Mouse (Mus musculus) forebrain, embryonic 13.5 days (tissue): ENCODE data around the gene Rhbdl2. TPM values are rescaled to one million over a fixed set of nuclear protein-coding genes. Genes with fewer than 3 reads are reported as not detected.

Experiments
- ATAC-seq: fragments of 200-750 bp; cut with Nextera tagmentation; 2 replicates; pipeline ENCODE4 v1.8.0; 2017
- H3K27ac ChIP-seq: fragments of 300-500 bp; sonication (generic); 2 replicates; pipeline ENCODE4 v1.5.1; 2015; ENCODE audit warnings: inconsistent platforms, mild to moderate bottlenecking, moderate library complexity
- H3K27me3 ChIP-seq: fragments of 300-500 bp; sonication (generic); 2 replicates; pipeline ENCODE4 v1.6.1; 2015; ENCODE audit warnings: mild to moderate bottlenecking, inconsistent platforms
- H3K36me3 ChIP-seq: fragments of 300-500 bp; sonication (generic); 2 replicates; pipeline ENCODE4 v1.6.1; 2015; ENCODE audit warnings: mild to moderate bottlenecking, inconsistent platforms; ENCODE audit not compliant: poor library complexity, severe bottlenecking
- H3K4me1 ChIP-seq: fragments of 300-500 bp; sonication (generic); 2 replicates; pipeline ENCODE4 v1.6.1; 2015; ENCODE audit warnings: inconsistent platforms
- H3K4me2 ChIP-seq: fragments of 300-500 bp; sonication (generic); 2 replicates; pipeline ENCODE4 v1.6.1; 2015; ENCODE audit warnings: inconsistent platforms, mild to moderate bottlenecking, moderate library complexity
- H3K4me3 ChIP-seq: fragments of 300-500 bp; sonication (generic); 2 replicates; pipeline ENCODE4 v1.5.1; 2015; ENCODE audit warnings: mild to moderate bottlenecking, inconsistent platforms
- H3K9ac ChIP-seq: fragments of 300-500 bp; sonication (generic); 2 replicates; pipeline ENCODE4 v1.6.1; 2015; ENCODE audit warnings: mild to moderate bottlenecking, inconsistent platforms
- H3K9me3 ChIP-seq: fragments of 300-500 bp; sonication (generic); replicated peaks from 2 replicates; pipeline ENCODE4 v1.6.1; 2016; ENCODE audit warnings: inconsistent platforms
- WGBS: fragments of 180-500 bp; shearing (Covaris S2); methylation state at CpG from one replicate; pipeline ENCODE4 v1.1.7; 2015; 5-methylcytosine and 5-hydroxymethylcytosine counted together
- polyA plus RNA-seq: library from polyadenylated mRNA; unstranded; fragments of >200 nt; fragmentation: Nextera tagmentation; extraction: Ambion mirVana; gene quantifications from 2 replicates; pipeline ENCODE4 v1.2.1, GENCODE M21; 2015

Rhbdl2 gene
- polyA plus RNA-seq, 1 experiment from 2014 or later = 0.61 TPM

GRCm38 (mm10) chr4:123768234-123768633 lies 19.4 kb upstream of the Rhbdl2 start:
- Histone ChIP-seq H3K9me3 (no peaks in the 10 kb centered on the region), H3K27me3 (no peaks in the 10 kb centered on the region), H3K27ac (no peak overlapping the region), H3K36me3 (no peaks in the 10 kb centered on the region), H3K4me2 (no peak overlapping the region), H3K4me1 (no peaks in the 10 kb centered on the region), H3K4me3 (no peak overlapping the region), H3K9ac (no peak overlapping the region)
- WGBS = 60% methylated on average over 4 of the region's 4 CpGs
- no peak for ATAC-seq

- Histone ChIP-seq H3K27me3 (no peaks in the 10 kb centered on the region), H3K9ac (no peak overlapping the region), H3K4me2 (no peak overlapping the region), H3K27ac (no peak overlapping the region), H3K4me3 (no peak overlapping the region), H3K36me3 (no peaks in the 10 kb centered on the region), H3K4me1 (peaks cover 16% of the 10 kb centered on the region), H3K9me3 (no peaks in the 10 kb centered on the region)
- 90% methylated on average over 2 of the region's 2 CpGs for WGBS
- ATAC-seq = no peak
Observed at GRCm38 (mm10) chr4:123792666-123793065, 5.0 kb downstream of the Rhbdl2 start.

- Histone ChIP-seq H3K4me3 (no peak overlapping the region), H3K27ac (no peak overlapping the region), H3K4me1 (peaks cover 16% of the 10 kb centered on the region), H3K4me2 (no peak overlapping the region), H3K36me3 (no peaks in the 10 kb centered on the region), H3K9me3 (no peaks in the 10 kb centered on the region), H3K9ac (no peak overlapping the region), H3K27me3 (no peaks in the 10 kb centered on the region)
- 92% methylated on average over 6 of the region's 6 CpGs for WGBS
- no peak for ATAC-seq
Observed at GRCm38 (mm10) chr4:123793136-123793535, 5.5 kb downstream of the Rhbdl2 start.

- H3K4me1 ChIP-seq = peaks cover 13% of the 10 kb centered on the region
- H3K4me3 ChIP-seq = no peak overlapping the region
- WGBS = 65% methylated on average over 2 of the region's 2 CpGs
- no peak overlapping the region for H3K9ac ChIP-seq
- no peak overlapping the region for H3K4me2 ChIP-seq
- no peaks in the 10 kb centered on the region for H3K36me3 ChIP-seq
- no peak overlapping the region for H3K27ac ChIP-seq
- ATAC-seq = no peak
- H3K9me3 ChIP-seq = no peaks in the 10 kb centered on the region
- H3K27me3 ChIP-seq = no peaks in the 10 kb centered on the region
Observed at GRCm38 (mm10) chr4:123795057-123795456, 7.4 kb downstream of the Rhbdl2 start.

GRCm38 (mm10) chr4:123797403-123797802 lies 9.7 kb downstream of the Rhbdl2 start:
- H3K4me2 ChIP-seq = no peak overlapping the region
- H3K4me3 ChIP-seq = no peak overlapping the region
- peak overlapping the region; percentile 60 for H3K27ac ChIP-seq
- peaks cover 13% of the 10 kb centered on the region for H3K4me1 ChIP-seq
- 58% methylated on average over 3 of the region's 3 CpGs for WGBS
- ATAC-seq = no peak
- no peak overlapping the region for H3K9ac ChIP-seq
- H3K36me3 ChIP-seq = no peaks in the 10 kb centered on the region
- no peaks in the 10 kb centered on the region for H3K9me3 ChIP-seq
- H3K27me3 ChIP-seq = no peaks in the 10 kb centered on the region

- H3K9ac ChIP-seq = no peak overlapping the region
Observed at GRCm38 (mm10) chr4:123797856-123798255, 10.2 kb downstream of the Rhbdl2 start.

GRCm38 (mm10) chr4:123803642-123804041 lies 16.0 kb downstream of the Rhbdl2 start:
- no peak overlapping the region for H3K4me2 ChIP-seq
- ATAC-seq = no peak
- WGBS = 78% methylated on average over 6 of the region's 6 CpGs
- H3K4me1 ChIP-seq = no peaks in the 10 kb centered on the region
- no peaks in the 10 kb centered on the region for H3K9me3 ChIP-seq
- H3K36me3 ChIP-seq = no peaks in the 10 kb centered on the region
- H3K27ac ChIP-seq = no peak overlapping the region
- no peaks in the 10 kb centered on the region for H3K27me3 ChIP-seq
- H3K9ac ChIP-seq = no peak overlapping the region
- no peak overlapping the region for H3K4me3 ChIP-seq

More at GRCm38 (mm10) chr4:123797856-123798255, 10.2 kb downstream of the Rhbdl2 start:
- no peaks in the 10 kb centered on the region for H3K36me3 ChIP-seq
- no peaks in the 10 kb centered on the region for H3K27me3 ChIP-seq
- H3K4me1 ChIP-seq = peaks cover 13% of the 10 kb centered on the region
- H3K4me3 ChIP-seq = no peak overlapping the region
- 25% methylated on average over 7 of the region's 7 CpGs for WGBS
- peak; percentile 90 for ATAC-seq
- no peaks in the 10 kb centered on the region for H3K9me3 ChIP-seq
- no peak overlapping the region for H3K4me2 ChIP-seq
- peak overlapping the region; percentile 60 for H3K27ac ChIP-seq

GRCm38 (mm10) chr4:123808304-123808703 lies 20.6 kb downstream of the Rhbdl2 start:
- Histone ChIP-seq H3K27me3 (no peaks in the 10 kb centered on the region), H3K9ac (no peak overlapping the region), H3K9me3 (no peaks in the 10 kb centered on the region), H3K4me2 (no peak overlapping the region), H3K4me1 (no peaks in the 10 kb centered on the region), H3K4me3 (no peak overlapping the region), H3K27ac (no peak overlapping the region), H3K36me3 (no peaks in the 10 kb centered on the region)
- 93% methylated on average over 11 of the region's 11 CpGs for WGBS
- no peak for ATAC-seq

- Histone ChIP-seq H3K9me3 (no peaks in the 10 kb centered on the region), H3K4me3 (no peak overlapping the region), H3K4me1 (peaks cover 7% of the 10 kb centered on the region; the same call in 1 of the 2 replicates), H3K9ac (no peak overlapping the region), H3K36me3 (no peaks in the 10 kb centered on the region), H3K27me3 (no peaks in the 10 kb centered on the region), H3K4me2 (no peak overlapping the region), H3K27ac (no peak overlapping the region)
- ATAC-seq = no peak
- WGBS = 84% methylated on average over 12 of the region's 12 CpGs
Observed at GRCm38 (mm10) chr4:123810475-123811295, 23.0 kb downstream of the Rhbdl2 start.

- H3K9me3 ChIP-seq = no peaks in the 10 kb centered on the region
- 84% methylated on average over 3 of the region's 3 CpGs for WGBS
- no peak overlapping the region for H3K27ac ChIP-seq
- H3K4me3 ChIP-seq = no peak overlapping the region
- ATAC-seq = no peak
- no peaks in the 10 kb centered on the region for H3K27me3 ChIP-seq
- H3K9ac ChIP-seq = no peak overlapping the region
- H3K4me1 ChIP-seq = peaks cover 7% of the 10 kb centered on the region; the same call in 1 of the 2 replicates
- no peak overlapping the region for H3K4me2 ChIP-seq
- no peaks in the 10 kb centered on the region for H3K36me3 ChIP-seq
Observed at GRCm38 (mm10) chr4:123812525-123812924, 24.9 kb downstream of the Rhbdl2 start.

GRCm38 (mm10) chr4:123814030-123814501 lies 26.4 kb downstream of the Rhbdl2 start:
- ATAC-seq = no peak
- no peak overlapping the region for H3K27ac ChIP-seq
- WGBS = 65% methylated on average over 7 of the region's 7 CpGs

GRCm38 (mm10) chr4:123819093-123819610 lies 31.5 kb downstream of the Rhbdl2 start:
- WGBS = 30% methylated on average over 4 of the region's 4 CpGs
- Histone ChIP-seq H3K9ac (no peak overlapping the region), H3K27me3 (no peaks in the 10 kb centered on the region), H3K27ac (no peak overlapping the region), H3K4me1 (peaks cover 5% of the 10 kb centered on the region; the same call in 1 of the 2 replicates), H3K36me3 (no peaks in the 10 kb centered on the region), H3K4me2 (no peak overlapping the region), H3K9me3 (no peaks in the 10 kb centered on the region), H3K4me3 (no peak overlapping the region)
- no peak for ATAC-seq

More at GRCm38 (mm10) chr4:123814030-123814501, 26.4 kb downstream of the Rhbdl2 start:
- Histone ChIP-seq H3K36me3 (no peaks in the 10 kb centered on the region), H3K9me3 (no peaks in the 10 kb centered on the region), H3K9ac (no peak overlapping the region), H3K4me1 (peaks cover 7% of the 10 kb centered on the region; the same call in 1 of the 2 replicates), H3K4me2 (no peak overlapping the region), H3K4me3 (no peak overlapping the region), H3K27me3 (no peaks in the 10 kb centered on the region)
